Mouse (Mus musculus) thymus, adult 2 months (tissue): ENCODE results near the gene Tom1l2. TPM values are rescaled to one million over a fixed set of nuclear protein-coding genes. Genes with fewer than 3 reads are reported as not detected.

ENCODE experiments used
- DNase-seq: peaks from one replicate; pipeline ENCODE4 v3.0.0; 2021
- H3K27ac ChIP-seq: fragments of 200-500 bp; 2 replicates; pipeline ENCODE4 v1.5.1; 2012; ENCODE audit warnings: low read length, control low read depth; ENCODE audit not compliant: control insufficient read depth, insufficient read depth
- H3K27me3 ChIP-seq: fragments of 200-500 bp; 2 replicates; pipeline ENCODE4 v1.6.1; 2012; ENCODE audit warnings: mild to moderate bottlenecking, low read length, moderate library complexity, mixed read lengths; ENCODE audit not compliant: control insufficient read depth, insufficient read depth
- H3K36me3 ChIP-seq: fragments of 200-500 bp; 2 replicates; pipeline ENCODE4 v1.6.1; 2012; ENCODE audit warnings: mild to moderate bottlenecking, low read length, moderate library complexity; ENCODE audit not compliant: control insufficient read depth, insufficient read depth
- H3K4me1 ChIP-seq: fragments of 200-500 bp; replicated peaks from 2 replicates; pipeline ENCODE4 v1.6.1; 2012; ENCODE audit warnings: low read length; ENCODE audit not compliant: control insufficient read depth, insufficient read depth
- H3K4me3 ChIP-seq: fragments of 200-500 bp; 2 replicates; pipeline ENCODE4 v1.5.1; 2012; ENCODE audit warnings: mild to moderate bottlenecking, low read length, control low read depth, moderate library complexity; ENCODE audit not compliant: control insufficient read depth, insufficient read depth
- CTCF ChIP-seq: fragments of 200-500 bp; IDR thresholded peaks from 2 replicates; pipeline ENCODE4 v1.5.1; 2012; ENCODE audit warnings: mild to moderate bottlenecking, control low read depth, low read length, moderate library complexity, borderline replicate concordance; ENCODE audit not compliant: control insufficient read depth, poor library complexity, insufficient read depth; ENCODE audit errors: extremely low read depth
- POLR2A ChIP-seq: fragments of 200-500 bp; IDR thresholded peaks from 2 replicates; pipeline ENCODE4 v1.6.1; 2012; ENCODE audit warnings: mild to moderate bottlenecking, low read length, control low read depth, moderate library complexity; ENCODE audit not compliant: control insufficient read depth, poor library complexity, insufficient read depth; ENCODE audit errors: extremely low read depth
- WGBS: fragments of 180-500 bp; shearing (Covaris S2); methylation state at CpG from one replicate; pipeline ENCODE4 v1.1.7; 2018; 5-methylcytosine and 5-hydroxymethylcytosine counted together
- polyA plus RNA-seq: library from polyadenylated mRNA; depleted of rRNA; stranded (reverse); fragments of >200 nt; gene quantifications from 2 replicates; pipeline ENCODE4 v1.2.3, GENCODE M21; 2012

Gene Tom1l2
- polyA plus RNA-seq, 1 experiment = 99.5 TPM

DNA sequence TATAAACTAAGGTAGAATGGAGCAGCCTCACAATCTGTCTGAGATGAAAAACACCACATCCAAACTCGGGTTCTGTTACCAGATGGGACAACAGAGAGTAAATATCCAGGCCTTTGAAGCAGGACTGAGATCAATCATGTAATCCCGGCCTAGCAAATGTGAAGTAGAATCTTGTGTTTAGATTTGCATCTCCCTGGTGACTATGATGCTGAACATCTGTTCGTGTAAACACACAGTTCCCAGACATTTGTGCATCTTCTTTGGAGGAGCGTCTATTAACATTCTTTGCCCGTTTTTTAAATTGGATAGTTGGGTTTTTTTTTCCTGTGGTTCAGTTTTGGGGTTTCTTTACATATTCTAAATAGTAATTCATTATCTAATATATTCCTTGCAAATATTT is 63.7 kb downstream of the Tom1l2 start:
- TF ChIP-seq CTCF (no peak), POLR2A (no peak)
- Histone ChIP-seq H3K27ac (no peak overlapping the region), H3K4me1 (no peaks in the 10 kb centered on the region), H3K4me3 (no peak overlapping the region), H3K36me3 (no peaks in the 10 kb centered on the region), H3K27me3 (no peaks in the 10 kb centered on the region)
- WGBS = 90% methylated on average over 5 of the region's 5 CpGs
- DNase-seq = no peak

- DNase-seq = no peak
- no peaks in the 10 kb centered on the region for H3K36me3 ChIP-seq
- no peaks in the 10 kb centered on the region for H3K4me1 ChIP-seq
- no peak overlapping the region for H3K4me3 ChIP-seq
- no peak for TF ChIP-seq POLR2A
- no peak for TF ChIP-seq CTCF
- H3K27ac ChIP-seq = no peak overlapping the region
- WGBS = 97% methylated on average over 4 of the region's 4 CpGs
- H3K27me3 ChIP-seq = no peaks in the 10 kb centered on the region
Measured at GRCm38 (mm10) chr11:60286311-60286710, 66.4 kb downstream of the Tom1l2 start.

- no peaks in the 10 kb centered on the region for H3K4me1 ChIP-seq
- no peaks in the 10 kb centered on the region for H3K36me3 ChIP-seq
- 96% methylated on average over 11 of the region's 11 CpGs for WGBS
- TF ChIP-seq POLR2A = no peak
- TF ChIP-seq CTCF = no peak
- no peak for DNase-seq
- no peak overlapping the region for H3K27ac ChIP-seq
- no peaks in the 10 kb centered on the region for H3K27me3 ChIP-seq
- H3K4me3 ChIP-seq = no peak overlapping the region
Measured at GRCm38 (mm10) chr11:60280429-60281414, 72.0 kb downstream of the Tom1l2 start.

GRCm38 (mm10) chr11:60279483-60279882 is 73.2 kb downstream of the Tom1l2 start:
- peaks cover 4% of the 10 kb centered on the region for H3K4me1 ChIP-seq
- H3K27me3 ChIP-seq = no peaks in the 10 kb centered on the region
- TF ChIP-seq CTCF (no peak), POLR2A (no peak)
- H3K36me3 ChIP-seq = no peaks in the 10 kb centered on the region
- no peak for DNase-seq
- H3K4me3 ChIP-seq = no peak overlapping the region
- 92% methylated on average over 5 of the region's 5 CpGs for WGBS
- H3K27ac ChIP-seq = no peak overlapping the region

DNA sequence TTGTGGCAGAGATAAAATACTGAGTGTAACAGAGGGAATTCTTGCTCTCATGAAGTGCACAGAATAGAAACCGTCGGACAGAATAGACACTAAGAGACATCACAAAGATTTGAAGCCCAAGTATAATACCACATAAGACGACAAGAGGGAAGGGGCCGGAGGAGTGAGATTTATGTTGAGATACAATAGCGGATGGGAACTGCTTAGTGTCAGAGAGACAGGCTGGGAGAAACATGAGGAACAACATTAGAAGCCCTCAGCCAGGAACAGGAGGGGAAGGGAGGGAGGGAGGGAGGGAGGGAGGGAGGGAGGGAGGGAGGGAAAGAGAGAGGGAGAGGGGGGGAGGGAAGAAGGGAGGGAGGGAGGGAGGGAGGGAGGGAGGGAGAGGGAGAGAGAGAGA is 74.9 kb downstream of the Tom1l2 start:
- H3K27ac ChIP-seq = no peak overlapping the region
- H3K36me3 ChIP-seq = no peaks in the 10 kb centered on the region
- no peaks in the 10 kb centered on the region for H3K27me3 ChIP-seq
- peaks cover 18% of the 10 kb centered on the region for H3K4me1 ChIP-seq
- 90% methylated on average over 5 of the region's 5 CpGs for WGBS
- H3K4me3 ChIP-seq = no peak overlapping the region
- TF ChIP-seq POLR2A = no peak
- no peak for DNase-seq

GRCm38 (mm10) chr11:60277164-60277740 is 75.5 kb downstream of the Tom1l2 start:
- TF ChIP-seq POLR2A (no peak), CTCF (no peak)

More at GRCm38 (mm10) chr11:60277164-60277740, 75.5 kb downstream of the Tom1l2 start:
- H3K27me3 ChIP-seq = no peaks in the 10 kb centered on the region
- H3K36me3 ChIP-seq = no peaks in the 10 kb centered on the region
- H3K4me3 ChIP-seq = no peak overlapping the region
- WGBS = 94% methylated on average over 8 of the region's 8 CpGs
- peaks cover 18% of the 10 kb centered on the region for H3K4me1 ChIP-seq
- H3K27ac ChIP-seq = no peak overlapping the region
- no peak for DNase-seq
